Comparison of ENCODE assay signal across 8 mouse cellular contexts in genomic region chr13:37619841-37620725, GRCm38 (mm10).
DNase-seq lines count a peak whose midpoint lies in the region; ATAC-seq and TF ChIP-seq lines count a peak whose summit lies in the region.

No protein-coding gene starts in this region.

- no peaks in the 10 kb centered on the region for H3K4me1 ChIP-seq in midbrain, embryonic 13.5 days (replicated peaks)
- 0 out of 2 replicates have a peak, but pooled peaks cover 3% of the 10 kb centered on the region for H3K4me1 ChIP-seq in midbrain, embryonic 16.5 days (ENCODE audit: control insufficient read depth, insufficient read depth, low read length)
- H3K4me1 ChIP-seq in limb, embryonic 14.5 days (ENCODE audit: control insufficient read depth, insufficient read depth, low read length), result no peaks in the 10 kb centered on the region

- H3K4me3 ChIP-seq in midbrain, embryonic 13.5 days (replicated peaks), result no peak overlapping the region
- H3K4me3 ChIP-seq in midbrain, embryonic 16.5 days (ENCODE audit: low read depth, low read length), result no peak overlapping the region
- no peak overlapping the region for H3K4me3 ChIP-seq in limb, embryonic 14.5 days (replicated peaks; ENCODE audit: low read length)

- DNase-seq in heart, postnatal 14 days, result peak; percentile 33 to 44
- no peak for DNase-seq in limb, embryonic 14.5 days (ENCODE audit: low spot score)
- peak; percentile 45 to 56 for DNase-seq in thymus, postnatal 36 days
- DNase-seq in cerebellum, adult 11-12 months, result no peak

- no peaks in the 10 kb centered on the region for H3K27me3 ChIP-seq in midbrain, embryonic 13.5 days
- no peaks in the 10 kb centered on the region for H3K27me3 ChIP-seq in midbrain, embryonic 16.5 days (ENCODE audit: control insufficient read depth, insufficient read depth, low read depth, low read length)
- no peaks in the 10 kb centered on the region for H3K27me3 ChIP-seq in limb, embryonic 14.5 days (ENCODE audit: control insufficient read depth, insufficient read depth, low read length)

- no peak overlapping the region for H3K9ac ChIP-seq in midbrain, embryonic 13.5 days (replicated peaks)
- H3K9ac ChIP-seq in midbrain, embryonic 16.5 days (ENCODE audit: low read depth, low read length), result no peak overlapping the region
- H3K9ac ChIP-seq in limb, embryonic 14.5 days (ENCODE audit: low read depth, low read length, severe bottlenecking), result no peak overlapping the region

- no peaks in the 10 kb centered on the region for H3K36me3 ChIP-seq in midbrain, embryonic 13.5 days
- H3K36me3 ChIP-seq in midbrain, embryonic 16.5 days (ENCODE audit: control insufficient read depth, insufficient read depth, low read length), result no peaks in the 10 kb centered on the region
- H3K36me3 ChIP-seq in limb, embryonic 14.5 days (ENCODE audit: control insufficient read depth, insufficient read depth, low read length), result no peaks in the 10 kb centered on the region

- TF ChIP-seq POLR2A in limb, embryonic 14.5 days (IDR thresholded peaks at IDR 0.05; ENCODE audit: borderline replicate concordance, extremely low read depth, insufficient read depth, insufficient read length), result no peak

- no peak overlapping the region for H3K27ac ChIP-seq in midbrain, embryonic 13.5 days
- H3K27ac ChIP-seq in midbrain, embryonic 16.5 days (ENCODE audit: low read length), result no peak overlapping the region
- no peak overlapping the region for H3K27ac ChIP-seq in limb, embryonic 14.5 days (replicated peaks; ENCODE audit: low read depth, low read length)

- ATAC-seq in midbrain, embryonic 13.5 days, result 0 out of 2 replicates have a peak, but pooled peaks have one; percentile 37
- ATAC-seq in midbrain, embryonic 16.5 days, result no peak
- peak; percentile 94 for ATAC-seq in common myeloid progenitor, adult 5-6 weeks (replicated peaks; ENCODE audit: low read depth, poor library complexity, severe bottlenecking)
- peak; percentile 53; the same call in 1 of the 2 replicates for ATAC-seq in limb, embryonic 14.5 days (ENCODE audit: low FRiP score, low read depth)
- peak; percentile 95 for ATAC-seq in monocyte, adult 5-6 weeks (replicated peaks; ENCODE audit: insufficient number of reproducible peaks, low FRiP score, low TSS enrichment, poor library complexity, severe bottlenecking)

- no peak overlapping the region for H3K4me2 ChIP-seq in midbrain, embryonic 13.5 days (replicated peaks)
- H3K4me2 ChIP-seq in midbrain, embryonic 16.5 days (ENCODE audit: low read length), result no peak overlapping the region
- no peak overlapping the region for H3K4me2 ChIP-seq in limb, embryonic 14.5 days (replicated peaks; ENCODE audit: low read depth, low read length, severe bottlenecking)

- 68% methylated on average over 11 of the region's 11 CpGs for WGBS in midbrain, embryonic 13.5 days
- 65% methylated on average over 11 of the region's 11 CpGs for WGBS in midbrain, embryonic 16.5 days
- 56% methylated on average over 11 of the region's 11 CpGs for WGBS in limb, embryonic 14.5 days

- intact Hi-C loops in heart, postnatal 14 days (cut with DNase I), result loop anchor here (5.0 kb wide), 1 partner anchor 202 kb away; no protein-coding TSS in a partner anchor

- no peaks in the 10 kb centered on the region for H3K9me3 ChIP-seq in midbrain, embryonic 13.5 days
- H3K9me3 ChIP-seq in midbrain, embryonic 16.5 days (replicated peaks; ENCODE audit: control insufficient read depth, low read length, poor library complexity, severe bottlenecking), result no peaks in the 10 kb centered on the region
- H3K9me3 ChIP-seq in limb, embryonic 14.5 days (ENCODE audit: control insufficient read depth, low read length), result no peaks in the 10 kb centered on the region

Comparison
In these comparisons a context has a peak if more than half of its experiments do, and no peak if none do; other contexts are left out.
1. DNase-seq: peak in heart, postnatal 14 days (2 of 2) and thymus, postnatal 36 days (2 of 2); none in limb, embryonic 14.5 days (single experiment) and cerebellum, adult 11-12 months (single experiment).